Mouse (Mus musculus) midbrain, embryonic 13.5 days (tissue): ENCODE measurements around the gene D17Wsu92e. TPM values are rescaled to one million over a fixed set of nuclear protein-coding genes. Genes with fewer than 3 reads are reported as not detected.

ENCODE experiments used
- ATAC-seq: fragments of 200-750 bp; cut with Nextera tagmentation; 2 replicates; pipeline ENCODE4 v1.8.0; 2017; ENCODE audit warnings: mild to moderate bottlenecking, moderate TSS enrichment, moderate library complexity
- H3K27ac ChIP-seq: fragments of 300-500 bp; sonication (generic); 2 replicates; pipeline ENCODE4 v1.5.1; 2015; ENCODE audit warnings: inconsistent platforms, mild to moderate bottlenecking, moderate library complexity
- H3K27me3 ChIP-seq: fragments of 300-500 bp; sonication (generic); 2 replicates; pipeline ENCODE4 v1.6.1; 2015; ENCODE audit warnings: mild to moderate bottlenecking, inconsistent platforms
- H3K36me3 ChIP-seq: fragments of 300-500 bp; sonication (generic); 2 replicates; pipeline ENCODE4 v1.6.1; 2015; ENCODE audit warnings: mild to moderate bottlenecking, inconsistent platforms
- H3K4me1 ChIP-seq: fragments of 300-500 bp; sonication (generic); replicated peaks from 2 replicates; pipeline ENCODE4 v1.6.1; 2015; ENCODE audit warnings: inconsistent platforms
- H3K4me2 ChIP-seq: fragments of 300-500 bp; sonication (generic); replicated peaks from 2 replicates; pipeline ENCODE4 v1.6.1; 2015; ENCODE audit warnings: moderate library complexity, mild to moderate bottlenecking, inconsistent platforms
- H3K4me3 ChIP-seq: fragments of 300-500 bp; sonication (generic); replicated peaks from 2 replicates; pipeline ENCODE4 v1.5.1; 2015; ENCODE audit warnings: mild to moderate bottlenecking, inconsistent platforms
- H3K9ac ChIP-seq: fragments of 300-500 bp; sonication (generic); replicated peaks from 2 replicates; pipeline ENCODE4 v1.6.1; 2015; ENCODE audit warnings: mild to moderate bottlenecking, inconsistent platforms
- H3K9me3 ChIP-seq: fragments of 300-500 bp; sonication (generic); 2 replicates; pipeline ENCODE4 v1.6.1; 2016; ENCODE audit warnings: mild to moderate bottlenecking, inconsistent platforms
- WGBS: fragments of 180-500 bp; shearing (Covaris S2); methylation state at CpG from one replicate; pipeline ENCODE4 v1.1.7; 2015; 5-methylcytosine and 5-hydroxymethylcytosine counted together
- polyA plus RNA-seq: library from polyadenylated mRNA; unstranded; fragments of >200 nt; fragmentation: Nextera tagmentation; extraction: Ambion mirVana; gene quantifications from 2 replicates; pipeline ENCODE4 v1.2.1, GENCODE M21; 2015

D17Wsu92e gene
- polyA plus RNA-seq, 1 experiment from 2014 or later, result 9.7 TPM

DNA sequence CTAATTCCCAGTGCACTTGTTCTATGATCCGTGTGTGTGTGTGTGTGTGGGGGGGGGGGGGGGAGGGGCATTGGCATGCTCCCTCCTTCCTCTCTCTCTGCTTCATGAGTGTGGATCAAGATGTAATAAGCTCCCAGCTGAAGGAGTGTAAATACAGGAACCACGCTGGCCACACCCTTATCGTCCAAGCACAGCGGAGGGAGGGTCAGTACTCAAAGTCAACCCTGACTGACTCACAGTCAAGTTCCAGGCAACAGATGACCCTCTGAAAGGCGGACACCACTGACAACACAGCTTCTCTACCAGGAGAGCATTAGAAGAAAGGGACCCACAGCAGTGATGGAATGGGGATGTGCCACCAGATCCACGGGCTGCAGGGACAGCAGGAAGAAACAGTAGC lies 42.6 kb downstream of the D17Wsu92e start:
- peaks cover 17% of the 10 kb centered on the region for H3K36me3 ChIP-seq
- H3K9ac ChIP-seq, result no peak overlapping the region
- WGBS, result 74% methylated on average over 6 of the region's 6 CpGs
- H3K4me1 ChIP-seq, result no peaks in the 10 kb centered on the region
- no peaks in the 10 kb centered on the region for H3K9me3 ChIP-seq
- H3K27ac ChIP-seq, result no peak overlapping the region
- no peaks in the 10 kb centered on the region for H3K27me3 ChIP-seq
- no peak overlapping the region for H3K4me2 ChIP-seq
- no peak overlapping the region for H3K4me3 ChIP-seq
- ATAC-seq, result no peak

DNA sequence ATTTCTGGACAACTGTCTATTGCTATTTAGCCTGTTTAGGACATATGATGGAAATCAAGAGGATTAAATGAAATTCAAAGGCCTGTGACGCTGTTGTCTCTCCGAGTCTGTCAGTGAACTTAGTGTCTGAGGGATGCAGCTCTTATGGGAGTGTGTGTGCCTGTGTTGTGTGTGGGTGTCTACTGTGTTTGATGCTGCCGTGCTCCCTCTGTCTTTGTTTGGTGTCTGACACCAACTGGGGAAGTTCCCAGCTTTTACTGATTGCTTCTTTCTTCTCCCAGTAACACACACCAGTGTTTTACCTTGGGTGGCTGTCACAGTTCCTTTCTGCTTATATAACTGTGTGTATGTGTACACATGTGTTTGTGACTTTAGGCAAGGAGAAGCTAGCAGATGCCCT lies 46.2 kb downstream of the D17Wsu92e start:
- Histone ChIP-seq H3K9ac (no peak overlapping the region), H3K4me1 (no peaks in the 10 kb centered on the region), H3K4me2 (no peak overlapping the region), H3K27ac (no peak overlapping the region), H3K27me3 (no peaks in the 10 kb centered on the region), H3K9me3 (no peaks in the 10 kb centered on the region), H3K36me3 (peaks cover 17% of the 10 kb centered on the region), H3K4me3 (no peak overlapping the region)
- 90% methylated on average over 3 of the region's 3 CpGs for WGBS
- no peak for ATAC-seq

DNA sequence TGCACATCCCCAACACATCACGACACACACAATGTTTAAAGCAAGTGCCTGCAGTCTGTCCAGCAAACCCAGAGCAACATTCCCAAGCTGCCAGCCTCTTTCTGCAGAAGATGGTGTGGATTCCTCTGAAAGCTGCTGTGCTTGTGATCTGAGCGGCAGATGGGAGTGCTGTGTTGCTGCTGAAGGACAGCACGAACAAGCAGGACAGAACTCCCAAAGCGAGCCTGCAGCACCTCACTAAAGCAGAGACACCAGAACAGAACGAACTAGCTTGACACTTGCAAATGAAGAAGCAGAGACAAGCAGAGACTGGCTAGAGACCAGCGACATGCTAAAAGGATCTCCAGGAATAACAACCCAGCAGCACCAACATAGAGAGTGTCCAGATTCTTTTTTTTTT lies 48.8 kb downstream of the D17Wsu92e start:
- no peak overlapping the region for H3K27ac ChIP-seq
- ATAC-seq, result no peak
- H3K36me3 ChIP-seq, result peaks cover 18% of the 10 kb centered on the region; the same call in 1 of the 2 replicates
- H3K9ac ChIP-seq, result no peak overlapping the region
- no peaks in the 10 kb centered on the region for H3K9me3 ChIP-seq
- WGBS, result 92% methylated on average over 6 of the region's 6 CpGs
- no peak overlapping the region for H3K4me3 ChIP-seq
- H3K4me1 ChIP-seq, result no peaks in the 10 kb centered on the region
- no peaks in the 10 kb centered on the region for H3K27me3 ChIP-seq
- no peak overlapping the region for H3K4me2 ChIP-seq

GRCm38 (mm10) chr17:27768817-27769542 lies 51.5 kb downstream of the D17Wsu92e start:
- Histone ChIP-seq H3K9me3 (peaks cover 6% of the 10 kb centered on the region), H3K27me3 (no peaks in the 10 kb centered on the region), H3K4me2 (no peak overlapping the region), H3K27ac (no peak overlapping the region), H3K4me3 (no peak overlapping the region), H3K4me1 (no peaks in the 10 kb centered on the region), H3K36me3 (peaks cover 31% of the 10 kb centered on the region), H3K9ac (no peak overlapping the region)
- 69% methylated on average over 8 of the region's 8 CpGs for WGBS
- peak; percentile 84 for ATAC-seq

- Histone ChIP-seq H3K9me3 (peaks cover 6% of the 10 kb centered on the region), H3K4me1 (no peaks in the 10 kb centered on the region), H3K4me3 (no peak overlapping the region), H3K4me2 (no peak overlapping the region), H3K36me3 (peaks cover 29% of the 10 kb centered on the region), H3K9ac (no peak overlapping the region), H3K27ac (no peak overlapping the region), H3K27me3 (no peaks in the 10 kb centered on the region)
- no peak for ATAC-seq
- 85% methylated on average over 12 of the region's 12 CpGs for WGBS
Observed at GRCm38 (mm10) chr17:27767543-27767942, 52.9 kb downstream of the D17Wsu92e start.

DNA sequence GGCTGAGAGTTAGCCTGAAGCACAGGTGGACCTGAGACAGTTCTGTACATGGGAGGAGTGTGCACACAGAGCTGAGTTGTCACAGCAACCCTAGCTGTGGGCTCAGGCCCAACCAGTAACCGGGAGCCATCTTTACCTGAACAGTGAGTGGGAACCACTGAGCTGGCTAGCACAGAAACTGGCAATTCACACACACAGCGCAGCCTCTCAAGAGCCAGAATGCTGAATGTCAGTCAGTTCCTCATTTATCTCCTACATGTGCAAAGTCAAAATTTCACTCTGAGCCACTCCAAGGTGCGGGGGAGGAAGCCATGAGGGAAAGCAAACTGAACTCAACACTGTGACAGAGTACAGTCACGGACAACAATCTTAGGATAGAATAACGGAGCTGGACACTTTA lies 53.3 kb downstream of the D17Wsu92e start:
- Histone ChIP-seq H3K36me3 (peaks cover 29% of the 10 kb centered on the region), H3K4me3 (no peak overlapping the region), H3K4me1 (peaks cover under 1% of the 10 kb centered on the region; the same call in 1 of the 2 replicates), H3K27me3 (no peaks in the 10 kb centered on the region), H3K9ac (no peak overlapping the region), H3K4me2 (no peak overlapping the region), H3K9me3 (peaks cover 6% of the 10 kb centered on the region), H3K27ac (peak overlapping the region; percentile 35; the same call in 1 of the 2 replicates)
- ATAC-seq, result no peak
- 90% methylated on average over 5 of the region's 5 CpGs for WGBS

DNA sequence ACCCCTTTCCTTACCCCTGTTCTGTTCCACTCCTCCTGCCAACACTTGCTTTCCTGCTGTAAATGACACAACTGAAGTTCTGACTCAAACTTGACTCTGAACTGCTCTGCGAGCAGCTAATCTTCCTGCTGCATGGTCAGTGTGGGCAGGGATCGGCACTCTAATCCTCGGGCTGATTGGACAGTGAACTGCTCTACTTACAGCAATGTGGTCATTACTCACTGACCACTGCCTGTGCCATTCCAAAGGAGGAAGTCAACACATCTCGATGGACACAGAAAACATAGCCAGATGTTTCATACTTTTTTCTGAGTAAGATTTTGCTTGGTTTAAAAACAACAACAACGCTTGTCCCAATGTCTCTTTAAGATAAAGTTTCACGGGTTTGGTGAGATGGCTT lies 55.4 kb downstream of the D17Wsu92e start:
- H3K4me3 ChIP-seq, result no peak overlapping the region
- WGBS, result 95% methylated on average over 6 of the region's 6 CpGs
- no peak for ATAC-seq

DNA sequence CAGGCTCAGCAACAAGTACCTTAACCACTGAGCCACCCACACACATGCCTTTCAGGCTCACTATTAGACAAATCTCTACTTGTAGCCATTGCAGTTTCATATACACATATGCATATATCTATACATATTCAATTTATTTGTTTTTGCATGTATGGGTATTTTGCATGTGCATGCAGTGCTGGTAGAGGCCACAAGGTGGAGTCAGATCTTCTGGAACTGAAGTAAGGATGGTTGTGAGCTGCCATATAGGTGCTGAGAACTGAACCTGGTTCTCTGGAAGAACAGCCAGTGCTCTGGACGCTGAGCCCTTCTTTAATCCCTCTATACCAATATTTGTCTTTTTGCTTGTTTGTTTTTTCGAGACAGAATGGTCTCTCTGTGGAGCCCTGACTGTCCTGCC lies 56.0 kb downstream of the D17Wsu92e start:
- Histone ChIP-seq H3K4me2 (no peak overlapping the region), H3K9me3 (peaks cover 6% of the 10 kb centered on the region), H3K9ac (no peak overlapping the region), H3K36me3 (peaks cover 29% of the 10 kb centered on the region), H3K4me1 (peaks cover 20% of the 10 kb centered on the region; the same call in 1 of the 2 replicates), H3K27ac (no peak overlapping the region), H3K27me3 (no peaks in the 10 kb centered on the region), H3K4me3 (no peak overlapping the region)
- ATAC-seq, result no peak
- 93% methylated on average over 2 of the region's 2 CpGs for WGBS

More for the DNA sequence above, 55.4 kb downstream of the D17Wsu92e start:
- Histone ChIP-seq H3K36me3 (peaks cover 29% of the 10 kb centered on the region), H3K4me1 (peaks cover 14% of the 10 kb centered on the region; the same call in 1 of the 2 replicates), H3K4me2 (no peak overlapping the region), H3K9me3 (peaks cover 6% of the 10 kb centered on the region), H3K9ac (no peak overlapping the region), H3K27ac (no peak overlapping the region), H3K27me3 (no peaks in the 10 kb centered on the region)

GRCm38 (mm10) chr17:27762884-27763283 lies 57.6 kb downstream of the D17Wsu92e start:
- no peak overlapping the region for H3K4me2 ChIP-seq
- no peak overlapping the region for H3K4me3 ChIP-seq
- H3K9ac ChIP-seq, result no peak overlapping the region
- no peak for ATAC-seq
- WGBS, result 93% methylated on average over 11 of the region's 11 CpGs
- peaks cover 6% of the 10 kb centered on the region for H3K9me3 ChIP-seq
- no peaks in the 10 kb centered on the region for H3K27me3 ChIP-seq
- H3K27ac ChIP-seq, result no peak overlapping the region
- H3K4me1 ChIP-seq, result peaks cover 25% of the 10 kb centered on the region; the same call in 1 of the 2 replicates
- H3K36me3 ChIP-seq, result peaks cover 29% of the 10 kb centered on the region

DNA sequence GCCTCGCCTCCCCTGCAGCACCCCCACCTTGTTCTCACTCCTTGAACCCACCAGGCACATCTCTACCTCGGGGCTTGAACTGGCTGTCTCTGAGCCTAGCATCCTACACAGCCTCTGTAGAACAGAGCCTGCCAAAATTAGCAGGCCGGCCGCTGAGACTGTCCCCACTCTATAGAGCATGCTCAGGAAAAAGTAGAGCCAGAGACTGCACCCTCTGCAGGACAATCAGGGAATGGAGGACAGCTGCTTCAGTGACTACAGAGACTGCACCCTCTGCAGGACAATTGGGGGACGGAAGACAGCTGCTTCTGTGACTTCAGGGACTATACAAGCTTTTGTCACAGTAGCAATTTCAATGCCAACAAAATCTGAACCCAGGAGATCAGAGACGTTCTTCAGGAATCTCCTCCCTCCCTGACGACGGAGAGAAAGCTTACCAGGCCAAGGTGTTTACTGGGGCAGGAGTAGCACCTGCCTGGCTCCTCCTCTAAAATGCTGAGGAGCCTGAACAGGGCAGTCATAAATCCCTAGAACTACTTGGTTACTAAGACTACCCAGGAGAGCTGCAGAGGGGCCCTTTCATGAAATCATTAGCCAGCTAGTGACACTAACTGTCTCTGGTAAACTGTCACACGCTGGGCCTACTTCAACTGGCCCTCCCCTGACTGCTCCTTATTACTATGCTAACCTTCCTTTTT lies 58.7 kb downstream of the D17Wsu92e start:
- Histone ChIP-seq H3K36me3 (peaks cover 22% of the 10 kb centered on the region), H3K4me3 (no peak overlapping the region), H3K4me1 (peaks cover 26% of the 10 kb centered on the region), H3K9ac (no peak overlapping the region), H3K27ac (no peak overlapping the region), H3K27me3 (no peaks in the 10 kb centered on the region), H3K4me2 (no peak overlapping the region), H3K9me3 (peaks cover 6% of the 10 kb centered on the region)
- WGBS, result 31% methylated on average over 9 of the region's 9 CpGs
- ATAC-seq, result peak; percentile 88

GRCm38 (mm10) chr17:27760169-27760568 lies 60.3 kb downstream of the D17Wsu92e start:
- peaks cover 6% of the 10 kb centered on the region for H3K9me3 ChIP-seq
- WGBS, result 82% methylated on average over 6 of the region's 6 CpGs
- 0 out of 2 replicates have a peak overlapping the region, but pooled peaks have one; percentile 69 for H3K27ac ChIP-seq

More at GRCm38 (mm10) chr17:27760169-27760568, 60.3 kb downstream of the D17Wsu92e start:
- peaks cover 8% of the 10 kb centered on the region for H3K36me3 ChIP-seq
- H3K4me3 ChIP-seq, result no peak overlapping the region
- no peaks in the 10 kb centered on the region for H3K27me3 ChIP-seq
- no peak overlapping the region; the same call in 1 of the 2 replicates for H3K9ac ChIP-seq
- H3K4me1 ChIP-seq, result peaks cover 36% of the 10 kb centered on the region
- no peak overlapping the region for H3K4me2 ChIP-seq
- ATAC-seq, result no peak
